Mouse (Mus musculus) kidney, embryonic 16.5 days (tissue): ENCODE measurements at regions not wholly inside any gene's neighbourhood (a gene's known extent, or its start where the extent isn't known, plus 50 kb on each side); places are given as distances from the start of the nearest gene placed in this dataset.

Experiments
- ATAC-seq: fragments of 200-750 bp; cut with Nextera tagmentation; 2 replicates; pipeline ENCODE4 v1.8.0; 2017; ENCODE audit warnings: moderate TSS enrichment; ENCODE audit not compliant: low FRiP score, low TSS enrichment
- H3K27ac ChIP-seq: fragments of 300-500 bp; sonication (generic); 2 replicates; pipeline ENCODE4 v1.5.1; 2014; ENCODE audit warnings: low read length
- H3K27me3 ChIP-seq: fragments of 300-500 bp; sonication (generic); 2 replicates; pipeline ENCODE4 v1.6.1; 2014; ENCODE audit warnings: low read length, control low read depth, mixed read lengths; ENCODE audit not compliant: insufficient read depth
- H3K36me3 ChIP-seq: fragments of 300-500 bp; sonication (generic); 2 replicates; pipeline ENCODE4 v1.6.1; 2014; ENCODE audit warnings: low read length, control low read depth, mixed read lengths; ENCODE audit not compliant: insufficient read depth
- H3K4me1 ChIP-seq: fragments of 300-500 bp; sonication (generic); 2 replicates; pipeline ENCODE4 v1.6.1; 2014; ENCODE audit warnings: low read length, control low read depth, mixed read lengths; ENCODE audit not compliant: insufficient read depth
- H3K4me2 ChIP-seq: fragments of 300-500 bp; sonication (generic); replicated peaks from 2 replicates; pipeline ENCODE4 v1.6.1; 2014; ENCODE audit warnings: low read depth, low read length
- H3K4me3 ChIP-seq: fragments of 300-500 bp; sonication (generic); 2 replicates; pipeline ENCODE4 v1.5.1; 2014; ENCODE audit warnings: mild to moderate bottlenecking, low read length
- H3K9ac ChIP-seq: fragments of 300-500 bp; sonication (generic); replicated peaks from 2 replicates; pipeline ENCODE4 v1.6.1; 2014; ENCODE audit warnings: low read length
- H3K9me3 ChIP-seq: fragments of 300-500 bp; sonication (generic); 2 replicates; pipeline ENCODE4 v1.6.1; 2016; ENCODE audit warnings: low read length, control low read depth
- WGBS: fragments of 180-500 bp; shearing (Covaris S2); extraction: QIAGEN DNeasy Blood & Tissue Kit; methylation state at CpG from one replicate; pipeline ENCODE4 v1.1.7; 2014; 5-methylcytosine and 5-hydroxymethylcytosine counted together

DNA sequence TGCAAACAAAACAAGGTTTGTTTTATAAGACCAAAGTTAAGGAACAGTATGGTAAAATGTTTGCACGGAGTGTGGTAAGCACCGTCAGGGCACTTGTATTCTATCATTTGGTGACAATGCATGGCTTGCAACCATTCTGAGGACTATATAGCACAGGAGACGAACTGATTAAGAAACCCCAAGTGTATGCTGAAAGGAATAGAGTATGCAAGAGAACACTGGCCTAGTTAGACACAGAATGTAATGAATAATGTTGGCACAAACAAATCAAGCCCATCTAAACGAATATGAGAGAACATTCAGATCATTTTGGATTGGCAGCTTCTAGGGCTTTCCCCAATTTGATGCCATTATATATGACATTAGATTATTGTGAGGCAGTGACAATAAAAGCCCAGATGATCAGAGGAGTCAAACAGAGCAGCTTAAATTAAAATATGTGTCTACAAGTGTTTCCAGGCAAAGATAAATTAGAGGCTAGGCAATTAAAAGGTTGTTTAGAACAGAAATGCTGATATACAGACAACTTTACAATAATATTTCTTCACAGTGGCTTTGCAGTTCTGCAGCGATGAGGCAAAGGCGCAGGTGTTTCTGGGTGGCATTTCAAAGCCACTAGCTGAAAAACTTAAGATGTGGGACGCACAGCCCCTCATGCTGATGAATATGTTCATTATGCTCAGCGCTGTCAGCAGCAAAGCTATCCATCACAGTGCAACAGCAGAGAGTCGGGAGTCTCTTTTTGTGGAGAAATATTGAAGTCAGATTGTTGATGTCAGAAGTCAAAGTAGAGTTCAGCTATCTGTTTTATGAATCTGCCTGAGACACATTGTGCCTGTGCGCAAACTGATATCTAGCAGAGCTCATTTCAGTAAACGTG is 456.9 kb downstream of the Prkd1 start:
- no peaks in the 10 kb centered on the region for H3K27me3 ChIP-seq
- 63% methylated on average over 11 of the region's 11 CpGs for WGBS
- H3K27ac ChIP-seq: no peak overlapping the region
- ATAC-seq: no peak
- no peak overlapping the region for H3K9ac ChIP-seq
- no peaks in the 10 kb centered on the region for H3K4me1 ChIP-seq
- H3K9me3 ChIP-seq: no peaks in the 10 kb centered on the region
- H3K4me2 ChIP-seq: no peak overlapping the region
- no peak overlapping the region for H3K4me3 ChIP-seq
- no peaks in the 10 kb centered on the region for H3K36me3 ChIP-seq

DNA sequence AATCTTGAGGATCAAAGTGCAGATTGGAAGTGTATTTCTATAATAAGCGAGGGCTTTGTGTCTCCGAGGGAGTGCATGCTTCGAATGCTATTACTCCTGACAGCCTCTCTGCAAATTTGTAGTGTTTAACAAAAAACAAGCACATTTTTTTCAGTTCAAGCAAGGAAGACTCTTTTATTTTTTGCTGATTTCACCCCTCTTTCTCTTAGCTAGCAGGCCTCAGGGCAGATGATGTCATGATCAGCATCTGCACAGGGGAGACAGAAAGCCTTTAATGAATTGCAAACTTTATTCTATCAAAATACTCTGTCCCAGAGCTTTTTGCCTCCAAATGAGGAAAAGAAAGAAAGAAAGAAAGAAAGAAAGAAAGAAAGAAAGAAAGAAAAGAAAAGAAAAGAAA is 455.4 kb downstream of the Prkd1 start:
- Histone ChIP-seq H3K9me3 (no peaks in the 10 kb centered on the region), H3K27me3 (no peaks in the 10 kb centered on the region), H3K4me2 (no peak overlapping the region), H3K4me1 (no peaks in the 10 kb centered on the region), H3K27ac (no peak overlapping the region), H3K4me3 (no peak overlapping the region), H3K36me3 (no peaks in the 10 kb centered on the region), H3K9ac (no peak overlapping the region)
- no peak for ATAC-seq
- 81% methylated on average over 3 of the region's 3 CpGs for WGBS

DNA sequence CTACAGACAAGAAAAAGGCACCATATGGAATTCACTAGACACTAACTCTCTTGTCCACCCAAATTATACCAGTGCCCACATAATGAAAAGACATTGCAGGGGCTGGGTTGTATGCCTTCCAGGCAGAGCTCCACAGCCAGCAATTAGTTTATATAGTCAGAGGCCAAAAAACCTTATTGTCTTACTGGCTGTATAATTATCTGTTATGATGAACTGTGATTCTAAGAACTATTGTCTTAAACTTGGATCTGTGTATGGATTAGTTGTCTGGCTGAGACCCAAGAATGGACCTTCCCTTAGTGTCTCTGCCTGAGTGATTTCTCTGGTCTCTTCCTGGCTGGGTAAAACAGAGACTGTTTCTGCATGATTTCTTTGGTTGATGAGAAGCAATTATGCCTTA is 454.2 kb downstream of the Prkd1 start:
- Histone ChIP-seq H3K9ac (no peak overlapping the region), H3K27ac (no peak overlapping the region), H3K4me1 (no peaks in the 10 kb centered on the region), H3K36me3 (no peaks in the 10 kb centered on the region), H3K4me2 (no peak overlapping the region), H3K4me3 (no peak overlapping the region), H3K27me3 (no peaks in the 10 kb centered on the region), H3K9me3 (no peaks in the 10 kb centered on the region)
- no peak for ATAC-seq

DNA sequence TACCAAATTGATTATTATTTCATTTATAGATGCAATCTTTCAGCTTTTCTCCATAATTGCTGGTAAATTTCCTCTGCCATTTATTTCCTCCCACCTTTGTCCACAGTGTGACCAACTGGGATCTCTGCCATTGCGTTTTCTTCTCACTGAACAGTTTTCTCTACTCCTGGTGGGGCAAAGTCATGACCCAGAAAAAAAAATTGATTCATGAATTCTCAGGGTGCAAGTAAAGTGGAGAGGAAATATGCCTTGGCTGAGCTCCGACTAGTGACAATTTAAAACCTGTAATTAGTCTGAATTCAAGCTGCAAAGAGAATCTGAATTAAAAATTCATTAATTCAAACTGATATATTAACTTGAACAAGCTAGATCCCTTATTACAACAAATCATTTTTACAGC is 452.6 kb downstream of the Prkd1 start:
- no peak overlapping the region for H3K4me2 ChIP-seq
- H3K4me3 ChIP-seq: no peak overlapping the region
- H3K27me3 ChIP-seq: no peaks in the 10 kb centered on the region
- no peak overlapping the region for H3K27ac ChIP-seq
- no peaks in the 10 kb centered on the region for H3K9me3 ChIP-seq
- 32% methylated on average over 2 of the region's 2 CpGs for WGBS
- no peak overlapping the region for H3K9ac ChIP-seq
- H3K36me3 ChIP-seq: no peaks in the 10 kb centered on the region
- no peaks in the 10 kb centered on the region for H3K4me1 ChIP-seq
- no peak for ATAC-seq

DNA sequence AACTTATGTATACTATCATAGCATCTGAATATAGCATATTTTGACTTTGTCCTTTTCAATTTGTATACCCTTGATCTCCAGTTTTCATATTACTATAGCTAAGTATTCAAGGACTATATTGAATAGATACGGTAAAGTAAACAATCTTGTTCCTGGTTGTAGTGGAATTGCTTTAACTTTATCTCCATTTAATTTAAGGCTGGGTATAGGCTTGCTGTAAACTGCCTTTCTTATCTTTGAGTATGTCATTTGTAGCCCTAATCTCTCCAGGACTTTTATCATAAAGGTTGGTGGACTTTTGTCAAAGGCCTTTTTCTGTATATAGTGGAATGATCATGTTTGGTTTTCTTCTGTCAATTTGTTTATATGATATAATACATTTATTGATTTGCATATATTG is 407.8 kb downstream of the Prkd1 start:
- Histone ChIP-seq H3K4me1 (no peaks in the 10 kb centered on the region), H3K4me2 (no peak overlapping the region), H3K36me3 (no peaks in the 10 kb centered on the region), H3K9ac (no peak overlapping the region), H3K27me3 (no peaks in the 10 kb centered on the region), H3K4me3 (no peak overlapping the region), H3K27ac (no peak overlapping the region), H3K9me3 (no peaks in the 10 kb centered on the region)
- ATAC-seq: no peak
- 94% methylated on average over 1 of the region's 1 CpGs for WGBS

DNA sequence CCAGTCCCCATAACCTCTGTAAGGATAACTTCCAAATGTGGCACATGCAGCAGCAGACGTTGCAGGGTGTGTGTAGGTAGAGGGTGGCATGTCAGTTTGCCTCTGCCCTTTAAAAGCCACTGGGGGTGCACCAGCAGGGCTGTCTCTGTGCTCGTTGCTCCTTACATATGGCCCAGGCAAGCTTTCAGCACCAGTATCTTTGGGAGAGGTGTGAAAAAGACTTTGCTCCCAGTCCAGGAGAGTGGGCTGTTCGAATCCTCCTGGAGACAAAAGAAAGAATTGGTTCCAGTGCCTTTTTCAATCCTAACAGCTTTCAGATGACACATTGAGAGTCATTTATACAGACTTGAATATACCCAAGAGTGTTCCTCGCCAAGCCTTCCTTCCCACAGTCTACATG is 390.0 kb downstream of the Prkd1 start:
- H3K4me1 ChIP-seq: no peaks in the 10 kb centered on the region
- WGBS: 68% methylated on average over 4 of the region's 4 CpGs
- H3K9ac ChIP-seq: no peak overlapping the region
- no peak for ATAC-seq
- no peak overlapping the region for H3K4me3 ChIP-seq
- H3K9me3 ChIP-seq: no peaks in the 10 kb centered on the region
- H3K4me2 ChIP-seq: no peak overlapping the region
- H3K27ac ChIP-seq: no peak overlapping the region
- H3K36me3 ChIP-seq: no peaks in the 10 kb centered on the region
- no peaks in the 10 kb centered on the region for H3K27me3 ChIP-seq

DNA sequence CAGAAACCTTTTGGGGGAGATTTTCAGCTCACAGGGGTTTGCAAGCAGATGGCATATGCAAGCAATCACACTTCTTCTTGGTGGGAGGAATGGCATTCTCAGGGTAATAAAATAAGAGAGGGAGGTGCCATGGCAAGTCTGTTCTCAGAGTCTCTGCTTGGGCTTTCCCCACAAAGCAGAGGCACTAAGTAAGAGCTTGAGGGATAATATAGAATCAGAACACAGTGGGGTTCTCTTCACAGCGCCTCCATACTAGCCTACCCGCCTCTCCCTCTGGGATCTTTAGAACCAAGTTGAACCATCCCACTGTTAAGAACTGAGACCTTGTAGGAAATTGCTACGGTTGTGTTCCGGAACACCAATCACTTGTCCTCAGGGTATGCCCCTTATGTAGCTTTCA is 387.8 kb downstream of the Prkd1 start:
- Histone ChIP-seq H3K27me3 (no peaks in the 10 kb centered on the region), H3K9me3 (no peaks in the 10 kb centered on the region), H3K27ac (no peak overlapping the region), H3K4me2 (no peak overlapping the region), H3K36me3 (no peaks in the 10 kb centered on the region), H3K4me1 (no peaks in the 10 kb centered on the region), H3K9ac (no peak overlapping the region), H3K4me3 (no peak overlapping the region)
- 74% methylated on average over 4 of the region's 4 CpGs for WGBS
- ATAC-seq: no peak

DNA sequence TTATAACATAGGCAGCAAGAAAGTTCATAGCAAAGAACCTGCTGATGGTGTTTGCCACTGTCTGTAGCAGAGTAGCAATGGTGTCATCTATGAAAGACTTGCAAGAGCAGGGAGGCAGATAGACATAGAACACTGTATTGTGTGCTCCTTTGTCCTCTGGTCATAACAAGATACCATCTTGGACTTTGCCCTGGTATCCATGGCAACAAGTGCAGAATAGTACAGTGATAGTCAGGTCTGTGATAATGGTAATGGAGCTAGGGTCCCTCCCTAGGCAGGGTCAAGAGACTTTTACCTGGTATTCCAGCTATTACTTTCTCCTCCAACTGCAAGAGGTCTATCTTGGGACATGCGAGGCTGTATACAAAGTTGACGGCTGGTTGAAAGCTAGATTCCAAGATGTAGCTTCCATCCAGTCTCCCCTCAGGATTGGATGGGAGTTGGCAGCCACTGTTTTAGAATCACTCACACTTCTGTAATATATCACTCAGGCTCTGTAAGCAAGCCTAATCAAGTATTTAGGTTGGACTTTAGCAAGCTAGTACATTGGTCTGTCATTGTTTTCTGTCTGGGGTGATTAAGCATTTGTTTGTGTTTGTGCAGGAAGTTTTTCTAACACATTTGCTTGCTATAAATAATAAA is 375.5 kb downstream of the Prkd1 start:
- H3K4me1 ChIP-seq: no peaks in the 10 kb centered on the region
- H3K4me3 ChIP-seq: no peak overlapping the region
- no peak overlapping the region for H3K9ac ChIP-seq
- 91% methylated on average over 2 of the region's 2 CpGs for WGBS
- no peaks in the 10 kb centered on the region for H3K36me3 ChIP-seq
- no peak overlapping the region for H3K27ac ChIP-seq
- H3K27me3 ChIP-seq: no peaks in the 10 kb centered on the region
- no peak overlapping the region for H3K4me2 ChIP-seq
- ATAC-seq: no peak
- no peaks in the 10 kb centered on the region for H3K9me3 ChIP-seq

DNA sequence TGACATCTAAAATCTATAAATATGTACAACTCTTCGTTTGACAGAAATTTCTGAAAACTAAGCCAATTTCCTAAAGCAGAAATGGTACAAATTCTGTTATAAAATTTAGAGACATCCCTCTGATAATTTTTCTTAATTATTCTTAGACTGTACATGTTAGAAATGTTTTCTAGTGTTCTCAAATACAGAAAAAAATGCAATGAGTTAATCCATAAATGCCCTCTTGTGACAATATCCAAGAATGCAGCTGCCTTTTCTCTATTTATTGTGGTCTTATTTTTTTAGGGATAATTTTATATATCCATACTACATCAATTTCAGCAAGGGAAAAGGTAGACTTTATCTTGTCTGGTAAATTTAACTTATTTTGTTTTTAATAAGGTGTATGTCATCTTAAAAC is 367.3 kb downstream of the Prkd1 start:
- no peak for ATAC-seq
- H3K9ac ChIP-seq: no peak overlapping the region
- 58% methylated on average over 1 of the region's 1 CpGs for WGBS
- no peak overlapping the region for H3K4me2 ChIP-seq
- H3K4me3 ChIP-seq: no peak overlapping the region
- H3K9me3 ChIP-seq: no peaks in the 10 kb centered on the region
- no peaks in the 10 kb centered on the region for H3K4me1 ChIP-seq
- H3K27ac ChIP-seq: no peak overlapping the region
- no peaks in the 10 kb centered on the region for H3K27me3 ChIP-seq
- no peaks in the 10 kb centered on the region for H3K36me3 ChIP-seq
